Mouse (Mus musculus) liver, adult 2 months (tissue): ENCODE measurements around the gene Fbxw17.

ENCODE experiments used
- CTCF ChIP-seq: fragments of 200-500 bp; IDR thresholded peaks from 2 replicates; pipeline ENCODE4 v1.5.1; 2011; ENCODE audit warnings: low read depth, low read length, control low read depth
- POLR2A ChIP-seq: fragments of 200-500 bp; IDR thresholded peaks from 2 replicates; pipeline ENCODE4 v1.6.1; 2011; ENCODE audit warnings: low read length, control low read depth; ENCODE audit not compliant: insufficient read depth; ENCODE audit errors: extremely low read depth

GRCm38 (mm10) chr13:50445261-50445660 is 27.6 kb downstream of the Fbxw17 start:
- TF ChIP-seq CTCF (no peak), POLR2A (no peak)
